Mouse (Mus musculus) hindbrain, embryonic 14.5 days (tissue): ENCODE measurements at regions not wholly inside any gene's neighbourhood (a gene's known extent, or its start where the extent isn't known, plus 50 kb on each side); places are given as distances from the start of the nearest gene placed in this dataset.

Experiments
- ATAC-seq: fragments of 200-750 bp; cut with Nextera tagmentation; 2 replicates; pipeline ENCODE4 v1.8.0; 2017; ENCODE audit warnings: moderate number of reproducible peaks, mild to moderate bottlenecking, moderate TSS enrichment, moderate library complexity; ENCODE audit not compliant: low FRiP score
- DNase-seq: peaks from one replicate; pipeline ENCODE4 v3.0.0-alpha.2; 2015; ENCODE audit warnings: low spot score
- H3K27ac ChIP-seq: fragments of 300-500 bp; sonication (generic); 2 replicates; pipeline ENCODE4 v1.5.1; 2014; ENCODE audit warnings: mild to moderate bottlenecking, moderate library complexity
- H3K27me3 ChIP-seq: fragments of 300-500 bp; sonication (generic); 2 replicates; pipeline ENCODE4 v1.6.1; 2014; ENCODE audit warnings: mild to moderate bottlenecking, low read length, mixed read lengths; ENCODE audit not compliant: control insufficient read depth, insufficient read depth
- H3K36me3 ChIP-seq: fragments of 300-500 bp; sonication (generic); replicated peaks from 2 replicates; pipeline ENCODE4 v1.6.1; 2014; ENCODE audit not compliant: control insufficient read depth, insufficient read depth
- H3K4me1 ChIP-seq: fragments of 300-500 bp; sonication (generic); replicated peaks from 2 replicates; pipeline ENCODE4 v1.6.1; 2014; ENCODE audit warnings: antibody characterized with exemption, low read length, mixed read lengths; ENCODE audit not compliant: control insufficient read depth, insufficient read depth
- H3K4me2 ChIP-seq: fragments of 300-500 bp; sonication (generic); replicated peaks from 2 replicates; pipeline ENCODE4 v1.6.1; 2014; ENCODE audit warnings: mild to moderate bottlenecking, moderate library complexity
- H3K4me3 ChIP-seq: fragments of 300-500 bp; sonication (generic); replicated peaks from 2 replicates; pipeline ENCODE4 v1.5.1; 2014; ENCODE audit warnings: mild to moderate bottlenecking, low read length
- H3K9ac ChIP-seq: fragments of 300-500 bp; sonication (generic); 2 replicates; pipeline ENCODE4 v1.6.1; 2014
- H3K9me3 ChIP-seq: fragments of 300-500 bp; sonication (generic); 2 replicates; pipeline ENCODE4 v1.6.1; 2016; ENCODE audit warnings: low read length; ENCODE audit not compliant: control insufficient read depth
- WGBS: fragments of 180-500 bp; shearing (Covaris S2); extraction: QIAGEN DNeasy Blood & Tissue Kit; methylation state at CpG from one replicate; pipeline ENCODE4 v1.1.7; 2014; 5-methylcytosine and 5-hydroxymethylcytosine counted together

DNA sequence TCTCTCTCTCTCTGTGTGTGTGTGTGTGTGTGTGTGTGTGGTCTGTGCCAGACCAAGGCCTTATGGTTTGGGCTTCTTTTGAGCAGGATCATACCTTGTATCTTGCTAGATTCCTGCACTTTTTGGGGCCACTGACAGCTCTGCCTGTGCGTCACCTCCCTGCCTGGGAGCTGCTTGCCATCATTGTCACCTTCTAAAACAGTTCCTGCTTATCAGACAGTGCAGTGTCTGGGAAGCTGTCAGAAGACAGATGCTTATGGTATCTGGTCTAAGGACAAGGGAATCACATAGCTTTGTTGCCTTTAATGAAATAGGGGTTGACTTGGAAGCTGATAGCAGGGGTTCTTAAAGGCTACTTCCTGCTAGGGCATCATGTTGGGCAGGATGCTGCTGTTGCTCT is 114.1 kb upstream of the Spon1 start:
- Histone ChIP-seq H3K27me3 (no peaks in the 10 kb centered on the region), H3K9ac (no peak overlapping the region), H3K4me3 (no peak overlapping the region), H3K9me3 (no peaks in the 10 kb centered on the region), H3K36me3 (no peaks in the 10 kb centered on the region), H3K27ac (no peak overlapping the region), H3K4me1 (no peaks in the 10 kb centered on the region), H3K4me2 (no peak overlapping the region)
- 78% methylated on average over 1 of the region's 1 CpGs for WGBS
- no peak for DNase-seq
- no peak for ATAC-seq

DNA sequence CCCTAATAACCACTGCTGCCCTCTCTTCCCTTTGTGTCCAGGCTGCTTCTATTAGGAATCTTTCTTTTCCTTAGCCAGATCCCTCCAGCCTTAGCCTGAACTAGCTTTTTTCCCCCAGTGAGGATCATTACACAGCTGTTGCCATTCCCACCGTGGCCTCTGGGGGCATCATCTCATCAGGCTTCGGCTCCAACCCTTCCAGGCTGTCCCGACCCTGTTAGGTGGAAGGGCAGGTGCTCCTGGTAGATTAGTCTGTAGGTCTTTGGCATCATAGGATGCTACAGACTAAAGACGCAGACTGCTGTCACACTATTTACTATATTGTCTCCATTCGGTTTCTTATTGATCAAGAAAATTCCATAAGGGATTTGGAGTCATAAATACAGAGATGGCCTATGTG is 112.7 kb upstream of the Spon1 start:
- DNase-seq (peak; percentile 47), ATAC-seq (no peak)
- H3K27ac ChIP-seq = no peak overlapping the region
- H3K4me2 ChIP-seq = no peak overlapping the region
- no peaks in the 10 kb centered on the region for H3K9me3 ChIP-seq
- WGBS = 27% methylated on average over 5 of the region's 5 CpGs
- H3K27me3 ChIP-seq = no peaks in the 10 kb centered on the region
- no peaks in the 10 kb centered on the region for H3K4me1 ChIP-seq
- H3K36me3 ChIP-seq = no peaks in the 10 kb centered on the region
- no peak overlapping the region for H3K9ac ChIP-seq
- no peak overlapping the region for H3K4me3 ChIP-seq

DNA sequence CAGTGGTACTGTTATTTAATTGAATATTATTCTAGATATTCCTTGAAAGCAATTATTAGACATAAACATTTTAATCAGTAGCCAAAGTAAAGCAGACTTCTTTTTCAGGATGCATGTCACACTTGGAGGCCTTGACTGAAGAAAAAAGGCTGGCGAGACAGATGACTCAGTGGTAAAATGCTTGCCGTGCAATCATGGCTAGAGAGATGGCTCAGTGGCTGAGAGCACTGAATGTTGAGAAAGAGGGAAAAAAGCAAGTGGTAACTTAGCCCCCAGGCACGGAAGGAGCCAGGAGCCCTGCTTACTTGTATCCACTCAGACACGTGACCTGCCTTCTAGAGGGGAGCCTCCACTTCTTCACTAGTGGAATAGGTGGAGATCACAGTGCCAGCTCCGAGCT is 110.5 kb upstream of the Spon1 start:
- no peaks in the 10 kb centered on the region for H3K9me3 ChIP-seq
- no peaks in the 10 kb centered on the region for H3K27me3 ChIP-seq
- H3K4me1 ChIP-seq = no peaks in the 10 kb centered on the region
- no peak overlapping the region for H3K9ac ChIP-seq
- no peak for ATAC-seq
- H3K4me2 ChIP-seq = no peak overlapping the region
- DNase-seq = no peak
- H3K36me3 ChIP-seq = no peaks in the 10 kb centered on the region
- 83% methylated on average over 5 of the region's 5 CpGs for WGBS
- no peak overlapping the region for H3K4me3 ChIP-seq
- no peak overlapping the region for H3K27ac ChIP-seq

DNA sequence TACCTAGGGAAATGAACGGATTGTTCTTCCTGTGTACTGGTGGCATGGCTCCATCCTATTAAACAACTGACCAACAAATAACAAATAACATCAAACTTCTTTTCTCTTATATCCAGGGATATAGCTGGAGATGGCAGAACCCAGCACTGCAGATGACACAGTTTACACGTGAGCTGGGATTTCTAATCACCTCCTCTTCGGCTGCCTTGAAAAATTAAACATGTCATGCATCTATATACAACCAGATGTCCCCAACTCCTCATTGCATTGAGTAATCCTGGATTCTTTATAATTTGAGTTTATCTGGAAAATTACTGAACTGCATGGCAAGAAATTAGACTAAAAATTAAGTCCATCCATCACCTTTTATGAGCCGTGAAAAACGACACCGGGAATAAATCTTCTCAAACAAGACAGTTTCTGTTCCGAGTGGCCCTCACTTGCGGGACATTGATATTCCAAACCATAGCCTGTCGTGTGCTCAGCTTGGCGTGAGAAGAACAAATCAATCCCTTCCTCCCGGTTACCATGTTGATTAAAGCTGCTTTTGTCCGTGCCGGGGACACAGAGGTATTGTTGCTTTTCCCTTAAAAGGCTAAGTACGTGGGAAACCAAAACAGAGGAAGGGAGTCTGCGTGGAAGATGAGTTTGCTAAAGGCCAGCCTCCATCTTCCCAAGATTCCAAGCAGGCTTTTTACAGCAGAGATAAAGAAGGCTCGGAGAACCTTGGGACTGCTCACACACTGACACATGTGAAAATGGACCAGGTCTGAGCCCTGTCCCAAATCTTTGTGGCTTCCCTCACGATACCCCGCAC is 92.8 kb upstream of the Spon1 start:
- Histone ChIP-seq H3K4me3 (no peak overlapping the region), H3K9ac (no peak overlapping the region), H3K27me3 (no peaks in the 10 kb centered on the region), H3K36me3 (no peaks in the 10 kb centered on the region), H3K9me3 (peaks cover 6% of the 10 kb centered on the region; the same call in 1 of the 2 replicates), H3K4me2 (peak overlapping the region; percentile 40), H3K4me1 (peaks cover 16% of the 10 kb centered on the region), H3K27ac (peak overlapping the region; percentile 64)
- DNase-seq = peak; percentile 44
- no peak for ATAC-seq
- WGBS = 29% methylated on average over 18 of the region's 18 CpGs

DNA sequence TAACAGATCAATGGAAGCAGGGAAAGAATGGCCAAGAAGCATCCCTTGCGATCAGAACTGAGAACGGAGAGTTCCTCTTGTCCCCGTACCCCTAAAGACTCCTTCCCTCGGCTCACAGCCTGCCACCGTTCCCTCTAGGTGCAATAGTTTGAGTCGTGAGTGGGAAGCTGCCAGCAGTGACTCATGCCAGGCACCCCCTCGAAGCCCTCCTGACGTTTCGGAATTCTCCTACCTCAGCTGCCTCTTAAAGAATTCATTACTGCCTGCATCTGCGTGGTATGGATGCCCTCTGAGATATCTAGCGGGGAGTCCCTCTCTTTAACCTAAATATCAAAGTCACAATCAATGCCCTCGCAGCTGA is 92.2 kb upstream of the Spon1 start:
- Histone ChIP-seq H3K9me3 (peaks cover 6% of the 10 kb centered on the region; the same call in 1 of the 2 replicates), H3K4me2 (peak overlapping the region; percentile 40), H3K27ac (peak overlapping the region; percentile 64), H3K27me3 (no peaks in the 10 kb centered on the region), H3K9ac (no peak overlapping the region), H3K4me3 (no peak overlapping the region), H3K4me1 (peaks cover 16% of the 10 kb centered on the region), H3K36me3 (no peaks in the 10 kb centered on the region)
- WGBS = 61% methylated on average over 12 of the region's 12 CpGs
- ATAC-seq (no peak), DNase-seq (no peak)

DNA sequence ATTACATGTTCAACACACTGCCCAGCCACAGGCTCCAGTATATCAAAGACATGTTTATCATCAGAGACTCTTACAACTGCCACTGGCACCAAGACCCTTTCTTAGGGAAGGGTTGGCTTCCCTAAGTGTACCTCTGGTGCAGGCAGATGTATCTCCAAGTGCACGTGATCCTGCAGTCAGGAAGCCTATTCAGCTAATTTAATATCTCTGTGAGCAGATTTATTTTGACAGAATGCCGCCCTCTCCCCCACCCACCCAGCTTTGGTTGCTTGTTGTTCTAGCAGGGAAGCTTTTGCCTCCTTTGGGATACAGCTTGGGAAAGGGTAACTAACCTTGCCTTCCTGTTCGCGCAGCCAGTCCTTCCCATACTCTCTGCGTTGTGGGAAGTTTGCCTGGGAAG is 83.5 kb upstream of the Spon1 start:
- no peak for ATAC-seq
- 78% methylated on average over 5 of the region's 5 CpGs for WGBS
- H3K4me3 ChIP-seq = no peak overlapping the region

DNA sequence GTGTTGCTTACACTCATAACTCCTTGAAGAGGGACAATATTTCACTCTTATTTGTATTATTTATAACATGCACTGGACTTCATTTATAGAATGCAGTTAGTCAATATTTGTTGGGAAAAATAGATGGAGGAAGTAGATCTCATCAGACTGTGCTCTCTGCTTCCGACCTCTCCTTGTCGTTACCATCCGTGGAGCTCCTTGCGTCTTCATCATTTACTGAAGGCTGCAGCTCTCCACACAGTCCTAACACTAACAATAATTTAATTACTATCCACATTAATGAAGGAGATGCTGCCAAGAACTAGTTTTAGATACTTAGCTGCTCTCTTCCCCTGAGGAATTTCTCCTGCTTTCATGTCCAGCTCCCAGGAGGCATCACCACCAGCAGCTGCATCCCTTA is 80.4 kb upstream of the Spon1 start:
- H3K4me3 ChIP-seq = no peak overlapping the region
- H3K4me2 ChIP-seq = no peak overlapping the region
- H3K9me3 ChIP-seq = no peaks in the 10 kb centered on the region
- no peak overlapping the region for H3K27ac ChIP-seq
- H3K4me1 ChIP-seq = peaks cover 8% of the 10 kb centered on the region; the same call in 1 of the 2 replicates
- no peak overlapping the region for H3K9ac ChIP-seq
- H3K36me3 ChIP-seq = no peaks in the 10 kb centered on the region
- no peak for DNase-seq
- no peaks in the 10 kb centered on the region for H3K27me3 ChIP-seq
- no peak for ATAC-seq
- WGBS = 72% methylated on average over 4 of the region's 4 CpGs

More for the DNA sequence above, 83.5 kb upstream of the Spon1 start:
- Histone ChIP-seq H3K27ac (no peak overlapping the region), H3K9ac (no peak overlapping the region), H3K4me1 (peaks cover 8% of the 10 kb centered on the region; the same call in 1 of the 2 replicates), H3K9me3 (peaks cover 2% of the 10 kb centered on the region; the same call in 1 of the 2 replicates), H3K27me3 (no peaks in the 10 kb centered on the region), H3K4me2 (no peak overlapping the region), H3K36me3 (no peaks in the 10 kb centered on the region)
- DNase-seq = no peak

DNA sequence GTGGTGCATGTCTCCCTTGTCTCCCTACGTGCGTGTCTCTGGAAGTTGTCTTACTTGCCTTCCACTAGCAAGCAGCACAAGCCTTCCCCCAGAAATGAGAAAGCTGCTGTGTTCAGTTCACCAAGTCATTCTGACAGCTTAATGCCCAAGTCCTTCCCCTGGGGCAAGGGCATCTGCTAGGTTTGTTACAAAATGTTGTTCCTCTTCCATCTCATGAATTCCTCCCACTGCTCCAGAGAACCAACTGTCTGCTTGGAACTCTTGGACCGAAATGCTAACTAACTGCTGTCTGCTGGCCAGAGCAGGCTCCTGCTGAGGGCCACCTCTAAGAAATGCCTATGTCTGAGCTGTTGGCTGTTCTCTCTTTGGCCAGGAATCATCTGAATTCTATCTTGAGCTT is 79.3 kb upstream of the Spon1 start:
- no peak for DNase-seq
- ATAC-seq = no peak
- no peaks in the 10 kb centered on the region for H3K9me3 ChIP-seq

DNA sequence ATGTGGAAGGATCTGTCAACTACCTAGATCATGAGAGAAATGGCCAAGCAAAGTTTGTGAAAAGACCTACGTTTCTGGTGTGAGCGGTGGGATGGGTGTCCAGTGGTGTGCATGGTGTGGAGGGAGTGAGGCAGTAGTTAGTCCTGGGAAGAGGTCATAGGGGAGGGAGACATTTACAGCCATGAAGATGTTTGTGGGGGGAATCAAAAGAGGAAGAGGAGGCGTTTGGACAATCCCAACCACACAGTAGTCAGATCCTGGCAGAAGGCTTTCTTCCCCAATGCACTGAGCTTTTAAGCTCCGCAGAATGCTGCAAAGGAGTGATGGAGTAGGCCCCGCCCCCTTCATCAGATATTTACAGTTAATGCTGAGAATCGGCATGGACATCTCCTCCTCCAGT is 78.2 kb upstream of the Spon1 start:
- H3K9ac ChIP-seq = no peak overlapping the region
- DNase-seq = no peak
- no peak overlapping the region for H3K27ac ChIP-seq
- 83% methylated on average over 6 of the region's 6 CpGs for whole genome bisulfite sequencing
- H3K4me1 ChIP-seq = peaks cover 8% of the 10 kb centered on the region; the same call in 1 of the 2 replicates
- ATAC-seq = no peak
- H3K4me3 ChIP-seq = no peak overlapping the region
- H3K9me3 ChIP-seq = no peaks in the 10 kb centered on the region
- H3K36me3 ChIP-seq = no peaks in the 10 kb centered on the region
- no peak overlapping the region for H3K4me2 ChIP-seq
- no peaks in the 10 kb centered on the region for H3K27me3 ChIP-seq

More for the DNA sequence above, 79.3 kb upstream of the Spon1 start:
- no peak overlapping the region for H3K9ac ChIP-seq
- WGBS = 83% methylated on average over 3 of the region's 3 CpGs
- no peaks in the 10 kb centered on the region for H3K27me3 ChIP-seq
- H3K36me3 ChIP-seq = no peaks in the 10 kb centered on the region
- H3K4me2 ChIP-seq = no peak overlapping the region
- H3K27ac ChIP-seq = no peak overlapping the region
- no peak overlapping the region for H3K4me3 ChIP-seq
- peaks cover 8% of the 10 kb centered on the region; the same call in 1 of the 2 replicates for H3K4me1 ChIP-seq
